Mouse (Mus musculus) stomach, postnatal 0 days (tissue): ENCODE measurements at regions not wholly inside any gene's neighbourhood (a gene's known extent, or its start where the extent isn't known, plus 50 kb on each side); places are given as distances from the start of the nearest gene placed in this dataset.

ENCODE experiments used
- CTCF ChIP-seq: IDR thresholded peaks from 2 replicates; pipeline ENCODE4 v1.5.1; 2016; ENCODE audit warnings: antibody characterized with exemption, low read depth, mild to moderate bottlenecking, moderate library complexity
- EP300 ChIP-seq: optimal IDR thresholded peaks from 2 replicates; pipeline ENCODE3; 2016; ENCODE audit warnings: antibody characterized with exemption

- no peak for TF ChIP-seq CTCF
- no peak for TF ChIP-seq EP300
These were observed 68.6 kb upstream of the Abcb5 start for GRCm38 (mm10) chr12:119034828-119035227.
